Mouse (Mus musculus) lung, postnatal 10 days (tissue): ENCODE measurements at regions not wholly inside any gene's neighbourhood (a gene's known extent, or its start where the extent isn't known, plus 50 kb on each side); places are given as distances from the start of the nearest gene placed in this dataset.

Experiments used
- DNase-seq: peaks from one replicate; pipeline ENCODE4 v3.0.0; 2021

GRCm38 (mm10) chr4:31403976-31404375, 559.9 kb upstream of the Map3k7 start:
- DNase-seq: no peak

- DNase-seq: peak; percentile 33
Measured at GRCm38 (mm10) chr4:31404840-31405714, 558.8 kb upstream of the Map3k7 start.

GRCm38 (mm10) chr4:31410157-31410556, 553.7 kb upstream of the Map3k7 start:
- DNase-seq: no peak

- DNase-seq: no peak
Measured at GRCm38 (mm10) chr4:31411770-31412525, 551.9 kb upstream of the Map3k7 start.

- DNase-seq: peak; percentile 34
Measured at GRCm38 (mm10) chr4:31417161-31417560, 546.7 kb upstream of the Map3k7 start.

- DNase-seq: peak; percentile 63
Measured at GRCm38 (mm10) chr4:31419240-31419639, 544.7 kb upstream of the Map3k7 start.

- no peak for DNase-seq
Measured at GRCm38 (mm10) chr4:31420167-31420566, 543.7 kb upstream of the Map3k7 start.

- no peak for DNase-seq
Measured at GRCm38 (mm10) chr4:31421386-31421785, 542.5 kb upstream of the Map3k7 start.

GRCm38 (mm10) chr4:31425135-31425534, 538.8 kb upstream of the Map3k7 start:
- DNase-seq: no peak

- no peak for DNase-seq
Measured at GRCm38 (mm10) chr4:31425716-31426115, 538.2 kb upstream of the Map3k7 start.

GRCm38 (mm10) chr4:31426169-31427030, 537.5 kb upstream of the Map3k7 start:
- no peak for DNase-seq

- no peak for DNase-seq
Measured at GRCm38 (mm10) chr4:31433943-31434342, 530.0 kb upstream of the Map3k7 start.

- DNase-seq: peak; percentile 23
Measured at GRCm38 (mm10) chr4:31454898-31455297, 509.0 kb upstream of the Map3k7 start.

- DNase-seq: peak; percentile 30
Measured at GRCm38 (mm10) chr4:31455466-31455865, 508.4 kb upstream of the Map3k7 start.

GRCm38 (mm10) chr4:31462456-31462855, 501.4 kb upstream of the Map3k7 start:
- DNase-seq: no peak

GRCm38 (mm10) chr4:31463130-31463698, 500.7 kb upstream of the Map3k7 start:
- no peak for DNase-seq

GRCm38 (mm10) chr4:31468306-31468705, 495.6 kb upstream of the Map3k7 start:
- peak; percentile 15 for DNase-seq

- DNase-seq: no peak
Measured at GRCm38 (mm10) chr4:31469803-31470202, 494.1 kb upstream of the Map3k7 start.

GRCm38 (mm10) chr4:31492535-31492934, 471.4 kb upstream of the Map3k7 start:
- DNase-seq: no peak

GRCm38 (mm10) chr4:31493087-31493511, 470.8 kb upstream of the Map3k7 start:
- no peak for DNase-seq

- no peak for DNase-seq
Measured at GRCm38 (mm10) chr4:31499888-31500287, 464.0 kb upstream of the Map3k7 start.

- DNase-seq: no peak
Measured at GRCm38 (mm10) chr4:31500432-31500831, 463.5 kb upstream of the Map3k7 start.
